Mouse (Mus musculus) neural tube, embryonic 15.5 days (tissue): ENCODE data around the gene Dhx15. TPM values are rescaled to one million over a fixed set of nuclear protein-coding genes. Genes with fewer than 3 reads are reported as not detected.

ENCODE experiments used
- ATAC-seq: fragments of 200-750 bp; cut with Nextera tagmentation; 2 replicates; pipeline ENCODE4 v1.8.0; 2017; ENCODE audit warnings: mild to moderate bottlenecking, moderate TSS enrichment, moderate library complexity; ENCODE audit not compliant: low FRiP score
- H3K27ac ChIP-seq: fragments of 300-500 bp; sonication (generic); replicated peaks from 2 replicates; pipeline ENCODE4 v1.5.1; 2015; ENCODE audit warnings: mild to moderate bottlenecking, inconsistent platforms
- H3K27me3 ChIP-seq: fragments of 300-500 bp; sonication (generic); replicated peaks from 2 replicates; pipeline ENCODE4 v1.6.1; 2015; ENCODE audit warnings: inconsistent platforms
- H3K36me3 ChIP-seq: fragments of 300-500 bp; sonication (generic); 2 replicates; pipeline ENCODE4 v1.6.1; 2015; ENCODE audit warnings: inconsistent platforms
- H3K4me1 ChIP-seq: fragments of 300-500 bp; sonication (generic); 2 replicates; pipeline ENCODE4 v1.6.1; 2015; ENCODE audit warnings: inconsistent platforms
- H3K4me2 ChIP-seq: fragments of 300-500 bp; sonication (generic); 2 replicates; pipeline ENCODE4 v1.6.1; 2015; ENCODE audit warnings: inconsistent platforms, mild to moderate bottlenecking, moderate library complexity
- H3K4me3 ChIP-seq: fragments of 300-500 bp; sonication (generic); replicated peaks from 2 replicates; pipeline ENCODE4 v1.5.1; 2015; ENCODE audit warnings: mild to moderate bottlenecking, inconsistent platforms
- H3K9ac ChIP-seq: fragments of 300-500 bp; sonication (generic); replicated peaks from 2 replicates; pipeline ENCODE4 v1.6.1; 2015; ENCODE audit warnings: mild to moderate bottlenecking, inconsistent platforms
- H3K9me3 ChIP-seq: fragments of 300-500 bp; sonication (generic); replicated peaks from 2 replicates; pipeline ENCODE4 v1.6.1; 2016; ENCODE audit warnings: inconsistent platforms
- WGBS: fragments of 180-500 bp; shearing (Covaris S2); methylation state at CpG from one replicate; pipeline ENCODE4 v1.1.7; 2015; ENCODE audit warnings: mixed read lengths; 5-methylcytosine and 5-hydroxymethylcytosine counted together
- polyA plus RNA-seq: library from polyadenylated mRNA; unstranded; fragments of >200 nt; fragmentation: Nextera tagmentation; extraction: Ambion mirVana; gene quantifications from 2 replicates; pipeline ENCODE4 v1.2.1, GENCODE M21; 2015

The Dhx15 gene
- polyA plus RNA-seq, 1 experiment from 2014 or later = 107 TPM

GRCm38 (mm10) chr5:52119192-52119591 lies 71.1 kb downstream of the Dhx15 start:
- no peak for ATAC-seq
- H3K4me1 ChIP-seq = peaks cover 19% of the 10 kb centered on the region
- H3K9ac ChIP-seq = no peak overlapping the region
- no peak overlapping the region for H3K4me3 ChIP-seq
- no peaks in the 10 kb centered on the region for H3K36me3 ChIP-seq
- WGBS = 72% methylated on average over 2 of the region's 2 CpGs
- H3K4me2 ChIP-seq = no peak overlapping the region
- H3K9me3 ChIP-seq = no peaks in the 10 kb centered on the region
- no peak overlapping the region for H3K27ac ChIP-seq
- H3K27me3 ChIP-seq = 0 out of 2 replicates have a peak, but pooled peaks cover 8% of the 10 kb centered on the region

GRCm38 (mm10) chr5:52117829-52118228 lies 72.5 kb downstream of the Dhx15 start:
- Histone ChIP-seq H3K4me2 (no peak overlapping the region), H3K4me1 (peaks cover 30% of the 10 kb centered on the region), H3K27me3 (peaks cover 8% of the 10 kb centered on the region; the same call in 1 of the 2 replicates), H3K9me3 (no peaks in the 10 kb centered on the region), H3K27ac (no peak overlapping the region), H3K9ac (no peak overlapping the region), H3K36me3 (no peaks in the 10 kb centered on the region), H3K4me3 (no peak overlapping the region)
- 91% methylated on average over 4 of the region's 4 CpGs for WGBS
- ATAC-seq = no peak

GRCm38 (mm10) chr5:52116404-52116803 lies 73.9 kb downstream of the Dhx15 start:
- H3K4me1 ChIP-seq = peaks cover 40% of the 10 kb centered on the region
- peak overlapping the region; percentile 65 for H3K4me3 ChIP-seq
- WGBS = 3% methylated on average over 17 of the region's 17 CpGs
- peak; percentile 5 for ATAC-seq
- H3K4me2 ChIP-seq = peak overlapping the region; percentile 100
- H3K27me3 ChIP-seq = peaks cover 12% of the 10 kb centered on the region; the same call in 1 of the 2 replicates
- peak overlapping the region; percentile 83 for H3K27ac ChIP-seq
- no peaks in the 10 kb centered on the region for H3K9me3 ChIP-seq
- peak overlapping the region; percentile 64; the same call in 1 of the 2 replicates for H3K9ac ChIP-seq
- H3K36me3 ChIP-seq = no peaks in the 10 kb centered on the region

GRCm38 (mm10) chr5:52115821-52116317 lies 74.4 kb downstream of the Dhx15 start:
- Histone ChIP-seq H3K9me3 (no peaks in the 10 kb centered on the region), H3K27me3 (peaks cover 12% of the 10 kb centered on the region; the same call in 1 of the 2 replicates), H3K9ac (peak overlapping the region; percentile 64), H3K27ac (peak overlapping the region; percentile 83), H3K4me1 (peaks cover 40% of the 10 kb centered on the region), H3K4me3 (peak overlapping the region; percentile 65), H3K36me3 (no peaks in the 10 kb centered on the region), H3K4me2 (peak overlapping the region; percentile 100)
- WGBS = under 1% methylated on average over 38 of the region's 53 CpGs
- ATAC-seq = peak; percentile 91

- peak overlapping the region; percentile 83 for H3K27ac ChIP-seq
- peaks cover 43% of the 10 kb centered on the region for H3K4me1 ChIP-seq
- peak overlapping the region; percentile 64 for H3K9ac ChIP-seq
- ATAC-seq = peak; percentile 12; the same call in 1 of the 2 replicates
- H3K9me3 ChIP-seq = no peaks in the 10 kb centered on the region
- H3K27me3 ChIP-seq = peaks cover 12% of the 10 kb centered on the region; the same call in 1 of the 2 replicates
- peak overlapping the region; percentile 100 for H3K4me2 ChIP-seq
- WGBS = under 1% methylated on average over 48 of the region's 48 CpGs
- H3K4me3 ChIP-seq = peak overlapping the region; percentile 65
- no peaks in the 10 kb centered on the region for H3K36me3 ChIP-seq
Measured at GRCm38 (mm10) chr5:52114751-52115451, 75.4 kb downstream of the Dhx15 start.

- Histone ChIP-seq H3K36me3 (no peaks in the 10 kb centered on the region), H3K27me3 (peaks cover 12% of the 10 kb centered on the region; the same call in 1 of the 2 replicates), H3K27ac (peak overlapping the region; percentile 83), H3K9ac (peak overlapping the region; percentile 64), H3K9me3 (no peaks in the 10 kb centered on the region), H3K4me1 (peaks cover 43% of the 10 kb centered on the region), H3K4me2 (peak overlapping the region; percentile 100), H3K4me3 (peak overlapping the region; percentile 65)
- under 1% methylated on average over 53 of the region's 54 CpGs for WGBS
- peak; percentile 14; the same call in 1 of the 2 replicates for ATAC-seq
Measured at GRCm38 (mm10) chr5:52113851-52114731, 76.2 kb downstream of the Dhx15 start.

- Histone ChIP-seq H3K4me1 (peaks cover 43% of the 10 kb centered on the region), H3K36me3 (no peaks in the 10 kb centered on the region), H3K9ac (peak overlapping the region; percentile 64), H3K9me3 (no peaks in the 10 kb centered on the region), H3K27me3 (peaks cover 13% of the 10 kb centered on the region; the same call in 1 of the 2 replicates), H3K4me2 (peak overlapping the region; percentile 100), H3K4me3 (peak overlapping the region; percentile 65), H3K27ac (0 out of 2 replicates have a peak overlapping the region, but pooled peaks have one; percentile 46)
- ATAC-seq = 0 out of 2 replicates have a peak, but pooled peaks have one; percentile 2
- under 1% methylated on average over 70 of the region's 73 CpGs for WGBS
Measured at GRCm38 (mm10) chr5:52112953-52113841, 77.1 kb downstream of the Dhx15 start.

- peak overlapping the region; percentile 64 for H3K9ac ChIP-seq
- no peak overlapping the region for H3K27ac ChIP-seq
- ATAC-seq = no peak
- H3K4me1 ChIP-seq = peaks cover 43% of the 10 kb centered on the region
- peak overlapping the region; percentile 65 for H3K4me3 ChIP-seq
- no peaks in the 10 kb centered on the region for H3K36me3 ChIP-seq
- H3K9me3 ChIP-seq = no peaks in the 10 kb centered on the region
- H3K27me3 ChIP-seq = peaks cover 6% of the 10 kb centered on the region; the same call in 1 of the 2 replicates
- H3K4me2 ChIP-seq = peak overlapping the region; percentile 100
- WGBS = 11% methylated on average over 16 of the region's 16 CpGs
Measured at GRCm38 (mm10) chr5:52112191-52112760, 78.0 kb downstream of the Dhx15 start.

- H3K9ac ChIP-seq = no peak overlapping the region
- no peak for ATAC-seq
- peak overlapping the region; percentile 22; the same call in 1 of the 2 replicates for H3K4me2 ChIP-seq
- 42% methylated on average over 10 of the region's 10 CpGs for WGBS
- H3K27me3 ChIP-seq = peaks cover 6% of the 10 kb centered on the region; the same call in 1 of the 2 replicates
- no peaks in the 10 kb centered on the region for H3K36me3 ChIP-seq
- H3K4me3 ChIP-seq = no peak overlapping the region
- no peak overlapping the region for H3K27ac ChIP-seq
- peaks cover 37% of the 10 kb centered on the region for H3K4me1 ChIP-seq
- H3K9me3 ChIP-seq = no peaks in the 10 kb centered on the region
Measured at GRCm38 (mm10) chr5:52110808-52111663, 79.3 kb downstream of the Dhx15 start.
